Mouse (Mus musculus): ENCODE results near the gene Selenof. TPM values are rescaled to one million over a fixed set of nuclear protein-coding genes. Genes with fewer than 3 reads are reported as not detected.
"Not testable (repeated sequence)": the region's sequence is repeated elsewhere in the genome, so short reads cannot be mapped to it uniquely, and the experiment has no call there.

Selenof gene
- total RNA-seq, 2 experiments from 2014 or later, result 197 to 208 TPM

DNA sequence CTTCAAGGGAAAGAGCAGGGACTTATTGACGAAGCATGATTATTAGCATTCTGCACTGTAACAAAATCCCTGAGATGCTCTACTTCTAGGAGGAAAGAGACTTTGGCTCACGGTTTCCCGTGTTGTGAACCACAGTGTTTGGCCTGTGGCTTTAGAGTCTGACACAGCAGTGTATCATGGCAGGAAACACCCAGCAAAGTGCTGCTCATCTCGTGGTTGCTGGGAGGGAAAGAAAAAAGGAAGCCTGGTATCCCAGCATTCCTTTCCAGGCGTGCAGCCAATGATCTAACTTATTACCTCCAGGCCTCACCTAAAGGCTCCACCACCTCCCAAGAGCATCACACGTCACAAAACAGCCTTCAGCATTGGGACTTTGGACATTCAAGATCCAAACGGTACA, 32.7 kb downstream of the Selenof start:
- no peak for DNase-seq

DNA sequence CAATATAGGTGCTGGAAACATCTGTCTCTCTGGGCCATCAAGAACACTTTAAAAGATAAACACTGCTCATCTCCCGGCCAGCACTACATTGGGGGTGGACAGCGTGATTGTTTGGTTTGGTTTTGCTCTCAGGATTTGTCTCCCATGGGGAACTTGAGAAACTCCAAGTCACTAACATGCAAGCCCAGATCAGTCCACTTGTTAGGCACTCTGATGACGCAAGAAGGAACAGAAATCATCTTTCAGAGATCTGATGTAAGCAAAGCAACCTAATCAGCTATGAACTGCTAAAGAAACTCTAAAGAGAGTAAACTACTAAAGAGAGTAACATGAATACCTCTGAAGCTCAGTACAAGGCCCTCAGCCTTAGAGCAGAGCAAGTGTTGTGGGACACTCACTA, 33.5 kb downstream of the Selenof start:
- no peak for DNase-seq

DNA sequence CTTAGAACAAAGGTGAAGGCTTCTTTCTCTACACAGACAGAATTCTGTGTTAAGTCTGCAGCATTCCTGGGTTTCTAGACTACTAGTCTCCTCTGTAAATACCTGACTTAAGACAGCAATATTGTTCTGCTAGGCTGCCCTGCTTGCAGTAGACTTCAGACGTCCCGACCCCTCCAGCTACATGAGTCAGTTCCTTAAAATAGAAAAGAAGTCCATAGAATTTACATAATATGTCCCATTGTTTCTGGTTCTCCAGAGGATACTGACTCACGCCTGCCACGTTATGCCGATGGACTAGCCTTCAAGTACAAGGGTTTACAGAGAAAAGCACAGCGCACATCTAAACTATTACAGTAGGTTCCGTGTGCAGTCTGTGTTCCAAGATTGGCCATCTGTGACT, 34.1 kb downstream of the Selenof start:
- no peak for DNase-seq

DNA sequence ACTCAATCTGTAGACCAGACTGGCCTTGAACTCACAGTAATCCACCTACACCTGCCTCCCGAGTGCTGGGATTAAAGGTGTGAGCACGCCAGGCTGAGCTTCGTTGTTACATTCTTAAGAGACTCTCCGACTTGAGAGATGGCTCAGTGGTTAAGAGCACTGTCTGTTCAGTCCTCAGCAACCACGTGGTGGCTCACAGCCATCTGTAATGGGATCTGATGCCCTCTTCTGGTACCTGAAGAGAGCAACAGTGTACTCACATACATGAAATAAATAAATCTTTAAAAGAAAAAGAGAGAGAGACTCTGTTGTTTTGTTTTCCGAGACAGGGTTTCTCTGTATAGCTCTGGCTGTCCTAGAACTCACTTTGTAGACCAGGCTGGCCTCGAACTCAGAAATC, 35.7 kb downstream of the Selenof start:
- not testable (repeated sequence) for DNase-seq

DNA sequence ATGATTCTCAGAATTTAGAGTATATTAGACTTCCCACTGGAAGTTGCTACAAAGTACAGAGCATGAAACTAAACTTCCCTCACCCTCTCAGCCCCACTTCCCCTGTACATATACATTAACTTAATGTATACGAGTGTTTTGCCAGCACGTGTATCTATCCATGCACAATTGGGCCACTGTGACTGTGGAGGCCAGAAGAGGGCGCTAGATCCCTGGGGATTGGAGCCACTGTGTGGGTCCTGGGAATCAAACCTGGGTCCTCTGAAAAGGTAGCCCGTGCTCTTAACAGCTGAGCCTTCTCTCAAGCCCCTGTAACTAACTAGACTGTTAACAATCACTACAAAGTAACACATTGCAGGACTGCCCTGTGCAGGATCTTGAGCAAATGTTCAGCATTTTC, 36.3 kb downstream of the Selenof start:
- DNase-seq, result no peak

DNA sequence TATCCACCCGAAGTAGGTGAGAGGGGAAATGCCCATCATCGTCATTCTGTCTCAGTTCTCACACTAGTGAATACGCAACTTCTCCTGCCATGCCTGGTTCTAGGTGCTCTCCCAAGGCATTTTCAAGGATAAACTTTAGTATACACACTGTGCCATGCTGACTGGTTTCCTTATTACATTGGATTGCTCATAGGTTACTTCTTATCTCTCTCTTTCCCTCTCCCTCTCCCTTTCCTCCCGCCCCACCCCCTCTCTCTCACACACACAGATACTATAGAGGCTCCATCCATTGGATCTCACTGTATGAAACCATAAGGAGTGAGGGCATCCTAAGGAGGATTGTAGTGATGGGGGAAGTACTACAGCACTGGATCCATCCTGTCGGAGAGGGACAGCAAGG, 38.0 kb downstream of the Selenof start:
- no peak for DNase-seq

DNA sequence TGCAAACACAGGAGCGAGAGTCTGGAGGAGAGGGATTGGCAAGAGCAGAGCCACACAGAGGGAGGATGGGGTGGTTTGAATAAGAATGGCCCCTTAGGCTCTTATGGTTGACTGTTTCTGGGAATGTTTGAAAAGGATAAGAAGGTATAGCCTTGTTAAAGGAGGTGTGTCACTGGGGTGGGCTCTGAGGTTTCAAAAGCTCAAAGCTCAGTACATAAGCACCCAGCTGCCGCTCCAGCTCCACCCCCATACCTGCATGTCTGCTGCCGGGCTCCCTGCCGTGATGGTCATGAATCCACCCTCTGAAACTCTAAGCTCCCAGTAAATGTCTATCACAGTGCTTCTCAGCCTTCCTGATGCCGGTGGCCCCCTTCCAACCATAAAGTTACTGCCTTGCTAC, 40.7 kb downstream of the Selenof start:
- DNase-seq, result no peak

DNA sequence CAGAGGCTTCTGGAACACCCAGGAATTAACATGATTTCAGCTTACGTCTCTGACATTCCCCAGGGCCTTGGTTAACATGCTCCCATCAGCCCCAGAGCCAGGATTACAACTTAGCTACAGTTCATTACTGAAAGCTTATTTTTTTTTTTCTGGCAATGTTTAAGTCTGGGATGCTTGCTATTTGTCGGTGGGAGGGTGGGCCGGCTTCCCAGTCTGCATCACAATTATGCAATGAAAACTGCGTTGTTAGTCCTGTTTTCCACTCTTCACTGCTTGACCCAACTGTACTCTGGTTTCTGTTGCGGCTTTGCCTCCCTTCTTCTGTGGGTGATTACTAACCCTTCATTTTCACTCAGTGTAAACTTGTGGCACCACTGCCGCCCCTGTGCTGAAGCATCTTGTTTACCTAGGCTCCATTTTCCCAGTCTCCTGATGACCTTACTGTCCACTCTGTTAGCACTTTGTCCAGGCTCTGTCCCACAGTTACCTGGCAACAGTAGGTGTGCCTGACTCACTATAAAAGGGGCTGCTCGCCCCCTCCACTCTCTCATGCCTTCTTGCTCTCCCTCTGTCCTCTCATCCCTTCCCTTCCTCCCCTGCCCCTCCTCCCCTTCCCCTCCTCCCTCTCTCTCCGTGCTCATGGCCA, 41.6 kb downstream of the Selenof start:
- DNase-seq, result peak; percentile 48

DNA sequence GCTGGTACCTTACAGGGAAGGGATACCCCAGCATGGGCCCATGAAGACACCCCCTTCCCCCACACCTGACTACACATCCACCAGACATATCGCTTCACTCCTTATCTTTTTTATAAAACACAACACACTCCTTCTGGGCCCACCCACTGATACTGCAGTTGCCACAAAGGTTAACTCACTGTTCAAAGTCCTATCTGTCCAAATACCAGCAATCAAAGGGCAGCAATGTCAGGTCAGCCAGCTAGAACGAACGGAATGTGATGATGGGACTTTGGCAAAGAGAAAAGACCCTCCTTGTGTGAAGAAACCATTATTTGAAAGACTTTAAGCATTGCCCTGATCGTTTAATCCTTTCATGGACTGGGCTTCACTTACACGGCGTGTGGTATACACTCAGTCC, 42.3 kb downstream of the Selenof start:
- DNase-seq, result no peak

DNA sequence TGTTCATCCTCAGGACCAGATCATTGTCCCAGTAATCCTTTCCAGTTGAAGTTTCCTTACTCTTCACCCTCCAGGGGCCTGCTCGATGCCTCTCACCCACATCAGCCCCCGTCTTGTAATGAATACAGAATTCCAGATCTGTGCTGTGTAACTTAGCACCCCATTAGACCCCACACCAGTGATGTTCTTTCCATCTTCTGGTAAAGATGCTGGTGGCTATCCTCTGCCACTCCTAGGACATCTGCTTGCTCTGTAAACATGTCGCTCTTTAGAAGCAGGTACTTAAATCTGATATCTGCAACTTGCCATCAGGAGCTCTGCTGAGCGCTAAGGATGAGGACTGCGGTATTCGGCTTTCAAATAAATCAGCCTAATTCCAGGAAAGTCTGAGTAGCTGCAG, 44.2 kb downstream of the Selenof start:
- DNase-seq, result no peak

DNA sequence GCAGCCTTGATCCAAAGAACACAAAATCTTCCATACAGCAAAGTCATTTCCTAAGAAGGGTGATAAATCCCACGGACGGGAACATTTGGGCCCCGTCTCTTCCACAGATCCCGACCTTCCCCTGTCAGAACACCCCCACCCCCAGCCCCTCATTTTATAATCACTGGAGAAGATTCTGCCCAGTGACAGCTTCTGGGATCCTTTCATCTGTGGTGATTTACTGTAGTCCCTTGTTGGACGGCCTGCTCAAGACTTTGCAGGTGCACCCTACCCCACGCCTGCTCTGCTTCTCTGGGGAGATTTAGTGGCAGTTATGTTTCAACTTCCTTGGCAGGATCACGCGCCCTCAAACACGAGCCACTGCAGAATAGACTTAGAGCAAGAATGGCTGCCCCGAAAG, 44.6 kb downstream of the Selenof start:
- DNase-seq, result no peak

DNA sequence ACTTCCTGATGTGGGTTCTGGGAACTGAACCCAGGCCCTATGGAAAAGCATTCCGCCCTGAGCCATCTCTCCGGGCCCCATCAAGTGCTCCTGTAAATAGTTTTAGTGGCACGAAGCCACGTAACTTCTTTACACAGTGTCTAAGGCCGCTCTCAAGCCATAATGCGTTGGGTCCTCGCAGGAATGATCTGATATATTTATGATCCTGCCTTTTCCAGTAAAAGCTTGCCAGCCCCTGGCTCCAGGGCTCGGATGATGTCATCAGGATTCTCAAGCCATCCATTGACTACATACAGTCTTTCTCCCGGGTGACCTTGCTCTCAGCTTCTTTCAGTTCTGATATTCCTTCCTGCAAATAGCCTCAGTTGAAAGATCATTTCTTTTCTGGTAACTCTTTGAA, 45.4 kb downstream of the Selenof start:
- DNase-seq, result no peak

DNA sequence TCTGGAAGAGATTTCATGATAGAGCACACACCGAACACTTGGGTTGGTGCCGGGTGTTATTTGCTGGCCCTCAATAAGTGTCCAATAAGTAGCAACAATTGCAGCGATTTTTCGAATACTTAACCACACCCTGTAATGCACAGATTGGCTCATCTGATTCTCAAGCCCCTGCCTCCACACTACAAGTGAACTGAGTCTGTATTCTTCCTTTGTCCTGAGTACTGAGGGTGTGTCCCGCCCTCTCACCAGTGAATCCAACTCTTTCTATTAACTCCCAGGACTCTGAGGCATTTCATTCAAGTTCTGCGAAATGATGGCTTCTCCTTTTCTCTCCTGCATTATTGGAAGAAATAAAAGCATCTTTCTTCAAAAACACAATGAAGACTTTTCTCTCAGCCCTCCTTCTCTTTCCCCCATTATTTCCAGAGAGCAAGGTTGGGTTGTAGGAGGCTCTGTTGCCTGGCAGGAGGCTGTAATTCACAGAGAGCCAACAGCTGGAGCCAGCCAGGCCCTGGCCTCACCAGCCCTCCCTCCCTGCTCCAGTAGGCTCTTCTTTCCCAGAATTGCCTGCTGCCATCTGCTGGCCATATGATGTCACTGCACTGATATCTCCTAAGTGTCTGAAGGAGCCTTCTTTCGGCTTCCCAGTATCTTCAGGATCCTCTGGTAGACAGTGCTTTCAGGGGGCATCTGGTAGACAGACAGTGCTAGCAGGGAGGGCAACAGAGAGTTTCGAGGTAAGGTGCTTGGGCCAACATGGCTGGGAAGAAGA, 46.7 kb downstream of the Selenof start:
- peak; percentile 82 for DNase-seq

DNA sequence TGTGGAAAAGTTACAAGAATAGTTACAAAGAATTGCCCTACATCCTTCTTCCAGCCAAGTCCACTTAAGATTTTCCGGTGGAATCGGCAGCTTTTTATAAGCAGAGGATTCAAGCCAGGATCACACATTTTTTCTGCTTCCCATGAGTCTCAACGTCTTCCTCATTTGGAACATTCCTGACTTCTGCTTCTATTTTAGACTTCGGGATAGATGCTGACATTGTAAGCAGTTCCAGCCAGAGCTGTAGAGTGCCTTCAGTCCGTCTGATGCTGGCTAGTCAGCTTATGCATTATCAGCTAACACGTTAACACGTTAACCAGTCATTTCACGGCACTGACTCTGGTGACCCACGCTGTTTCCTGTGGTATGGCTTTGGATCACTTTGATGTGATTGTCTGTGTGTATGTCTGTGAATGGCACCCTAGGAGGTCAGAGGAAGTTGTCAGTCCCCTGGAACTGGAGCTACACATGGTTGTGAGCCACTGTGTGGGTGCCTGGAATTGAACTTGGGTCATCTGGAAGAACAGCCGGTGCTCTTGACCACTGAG, 47.6 kb downstream of the Selenof start:
- DNase-seq, result no peak

DNA sequence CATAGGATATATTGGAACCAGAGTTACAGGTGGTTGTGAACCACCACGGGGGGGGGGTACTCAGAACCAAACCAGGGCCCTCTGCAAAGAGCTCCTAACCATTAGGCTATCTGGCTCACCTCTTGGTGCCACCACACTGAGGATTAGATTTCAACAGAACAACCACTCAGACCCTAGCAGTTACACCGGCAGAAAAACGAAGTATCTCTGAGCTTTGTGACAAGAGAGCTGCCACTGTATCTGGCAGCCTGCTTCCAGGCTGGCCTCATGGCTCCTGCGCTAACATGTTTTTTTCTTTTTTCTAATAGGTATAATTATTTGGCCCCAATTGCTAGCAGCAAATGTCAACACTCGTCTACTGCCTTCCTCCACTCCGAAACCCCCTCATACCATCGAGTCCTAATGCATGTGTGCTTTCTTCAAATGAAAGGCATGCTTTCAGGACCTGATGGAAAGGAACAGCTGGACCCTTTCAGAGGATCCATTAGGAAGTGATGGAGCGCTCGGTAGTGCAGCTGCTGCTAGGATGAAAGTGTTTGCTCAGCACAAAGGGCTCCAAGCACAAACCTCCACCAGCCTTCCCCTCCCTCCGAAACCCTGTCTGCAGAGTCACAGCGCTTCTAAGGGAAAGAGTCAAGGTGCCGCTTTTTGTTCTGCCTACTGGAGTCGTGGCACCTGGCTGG, 53.0 kb downstream of the Selenof start:
- DNase-seq, result no peak

DNA sequence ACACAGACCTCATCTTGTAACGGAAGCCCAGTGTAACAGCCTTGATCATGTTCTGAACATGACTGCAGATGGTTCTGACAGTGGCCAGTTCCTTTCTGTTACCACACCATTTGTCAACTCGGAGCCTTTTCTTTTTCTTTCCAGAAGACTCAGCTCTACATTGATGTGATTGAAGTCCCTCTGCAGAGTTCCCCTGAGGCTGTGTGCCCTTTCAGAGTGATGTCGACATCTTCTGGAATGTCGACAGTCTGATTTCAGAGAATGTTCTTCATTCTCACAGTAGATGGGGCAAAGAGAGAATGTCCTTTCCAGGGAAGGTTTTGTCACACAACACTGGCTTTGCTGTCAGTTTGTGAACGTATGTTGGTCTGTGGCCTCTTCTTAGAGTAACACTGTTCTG, 55.6 kb downstream of the Selenof start:
- DNase-seq, result no peak

DNA sequence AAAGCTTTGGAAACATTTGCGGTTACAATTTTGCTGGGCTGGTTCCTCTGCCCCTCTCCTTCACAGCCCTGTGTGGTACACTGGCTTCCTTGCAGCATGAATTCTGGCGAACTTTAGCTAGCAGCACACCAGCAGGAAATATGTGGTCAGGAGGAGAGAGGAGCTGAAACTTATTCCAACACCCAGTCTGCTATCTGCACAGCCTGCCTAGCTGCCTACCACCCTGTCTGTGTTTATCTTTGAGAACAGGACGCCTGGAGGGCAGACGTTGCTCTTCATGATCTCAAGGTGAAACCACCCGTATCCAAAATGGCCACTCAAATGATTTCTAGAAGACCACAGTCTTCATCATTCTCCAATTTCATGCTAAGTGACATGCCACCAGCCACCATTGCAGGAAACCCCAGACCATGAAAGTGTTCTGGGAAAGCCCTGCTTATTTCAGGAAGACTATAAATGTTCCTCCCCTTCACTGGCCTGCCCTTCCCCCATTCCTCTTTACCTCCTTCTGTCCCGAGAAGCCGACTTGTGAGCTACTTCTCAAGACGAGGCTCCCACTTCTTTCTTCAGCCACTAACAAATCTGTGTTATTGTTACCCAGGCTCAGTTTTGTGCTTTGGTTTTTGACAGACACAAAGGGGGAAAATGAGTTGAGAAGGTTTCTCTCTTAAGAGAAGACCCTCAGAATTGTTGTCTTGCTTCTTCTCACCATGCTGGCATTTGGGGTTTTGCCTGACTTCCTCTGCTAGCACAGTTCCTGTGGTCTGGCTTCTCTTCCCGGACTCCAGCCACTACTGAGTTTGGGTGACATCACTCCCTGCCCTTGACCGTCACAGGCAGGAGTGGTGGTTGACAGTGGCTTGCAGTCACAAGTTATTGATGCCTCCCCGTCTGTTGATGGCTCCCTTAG, 58.2 kb downstream of the Selenof start:
- no peak for DNase-seq

DNA sequence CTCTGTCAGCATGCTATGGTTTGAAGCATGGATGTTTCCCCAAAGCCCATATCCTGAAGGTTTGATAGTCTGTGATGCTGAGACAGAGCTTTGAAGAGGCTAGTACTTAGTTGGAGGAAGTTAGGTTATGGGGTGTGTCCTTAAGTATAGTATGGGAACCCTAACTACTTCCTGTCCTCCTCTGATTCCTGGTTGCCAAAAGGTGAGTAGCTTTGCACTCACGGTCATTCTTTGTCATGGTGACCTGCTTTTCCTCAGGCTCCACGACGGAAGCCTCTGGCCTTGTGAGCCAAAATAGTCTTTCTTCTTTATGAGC, 58.8 kb downstream of the Selenof start:
- DNase-seq, result no peak

DNA sequence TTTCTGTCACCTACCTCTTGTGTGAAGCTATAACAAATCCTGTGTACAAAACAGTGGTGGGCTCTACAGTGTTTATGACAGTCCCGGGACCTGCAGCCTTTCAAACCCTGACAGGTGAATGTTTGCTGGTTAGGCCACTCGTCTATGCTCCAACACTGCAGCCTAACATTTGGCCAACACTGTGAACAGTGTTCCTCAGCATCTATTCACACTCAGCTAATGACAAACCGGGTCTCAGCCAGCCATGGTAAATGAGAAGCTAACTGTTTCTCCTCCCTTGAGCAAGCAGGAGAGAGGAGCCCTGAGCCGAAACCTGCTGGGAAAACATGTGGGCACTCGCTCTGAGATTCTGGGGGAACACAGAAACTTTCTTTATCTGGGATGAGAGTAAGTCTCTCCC, 65.1 kb downstream of the Selenof start:
- DNase-seq, result no peak

DNA sequence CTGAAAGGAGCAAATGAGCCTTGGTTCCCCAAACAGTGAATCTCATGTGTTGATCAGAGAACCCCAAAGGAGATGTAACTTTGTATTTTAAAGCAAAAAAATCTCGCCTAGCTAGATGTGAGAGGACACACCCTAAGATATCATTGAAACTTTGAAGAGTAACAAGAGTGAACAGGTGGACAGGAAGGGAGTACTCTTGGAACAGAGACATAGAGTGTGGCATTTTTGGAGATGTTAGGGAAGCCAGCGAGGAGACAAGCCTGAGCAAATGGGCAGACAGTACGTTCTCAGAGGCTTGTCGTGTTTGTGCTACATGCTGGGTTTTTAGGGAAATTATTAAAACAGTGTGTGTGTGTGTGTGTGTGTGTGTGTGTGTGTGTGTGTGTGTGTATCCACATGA, 68.0 kb downstream of the Selenof start:
- DNase-seq, result no peak

DNA sequence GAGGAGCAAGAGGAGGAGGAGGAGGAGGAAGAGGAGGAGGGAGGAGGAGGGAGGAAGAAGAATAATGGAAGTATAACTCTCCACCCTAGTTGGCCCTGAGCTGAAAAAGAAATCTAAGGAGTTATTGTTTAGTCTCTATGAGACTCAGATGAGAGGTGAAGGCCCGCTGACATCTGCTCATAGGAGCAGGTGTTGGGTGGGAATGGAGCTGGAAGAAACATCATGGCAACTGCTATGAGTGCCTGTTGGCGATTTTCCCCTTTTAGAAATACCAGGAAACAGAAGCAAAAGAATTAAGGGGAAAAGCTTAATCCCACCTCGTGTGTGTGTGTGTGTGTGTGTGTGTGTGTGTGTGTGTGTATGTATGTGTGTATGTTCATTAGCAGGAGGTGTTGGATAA, 69.3 kb downstream of the Selenof start:
- DNase-seq, result no peak

DNA sequence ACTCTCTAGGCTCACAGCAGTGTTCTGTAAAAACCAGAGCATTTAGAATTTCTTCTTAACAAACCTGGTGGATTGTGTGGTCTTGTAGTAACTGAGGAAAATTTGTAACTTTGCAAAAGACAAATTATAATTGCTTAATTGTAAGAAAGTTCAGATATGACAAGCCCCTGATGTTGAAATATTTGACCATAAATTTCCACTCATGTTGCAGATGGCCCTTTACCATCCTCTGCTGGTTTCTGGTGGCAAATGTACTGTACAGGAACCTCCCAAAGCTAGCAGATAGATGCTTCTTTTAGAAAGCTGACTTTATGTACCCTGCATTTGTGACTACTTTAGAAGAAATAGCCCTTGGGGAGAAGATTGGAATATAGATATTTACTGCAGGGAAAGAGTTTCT, 69.9 kb downstream of the Selenof start:
- no peak for DNase-seq

All from gastrocnemius, postnatal 10 days (tissue).